Mouse (Mus musculus) thymus, adult 2 months (tissue): Measurements from ENCODE around the gene Epop. TPM values are rescaled to one million over a fixed set of nuclear protein-coding genes. Genes with fewer than 3 reads are reported as not detected.
A peak's percentile ranks its signal among the peaks of the same experiment; 100 is the strongest.
"Not testable (repeated sequence)": the region's sequence is repeated elsewhere in the genome, so short reads cannot be mapped to it uniquely, and the experiment has no call there.

Experiments
- DNase-seq: peaks from one replicate; pipeline ENCODE4 v3.0.0; 2021
- H3K27ac ChIP-seq: fragments of 200-500 bp; 2 replicates; pipeline ENCODE4 v1.5.1; 2012; ENCODE audit warnings: low read length, control low read depth; ENCODE audit not compliant: control insufficient read depth, insufficient read depth
- H3K27me3 ChIP-seq: fragments of 200-500 bp; 2 replicates; pipeline ENCODE4 v1.6.1; 2012; ENCODE audit warnings: mild to moderate bottlenecking, low read length, moderate library complexity, mixed read lengths; ENCODE audit not compliant: control insufficient read depth, insufficient read depth
- H3K36me3 ChIP-seq: fragments of 200-500 bp; 2 replicates; pipeline ENCODE4 v1.6.1; 2012; ENCODE audit warnings: mild to moderate bottlenecking, low read length, moderate library complexity; ENCODE audit not compliant: control insufficient read depth, insufficient read depth
- H3K4me1 ChIP-seq: fragments of 200-500 bp; replicated peaks from 2 replicates; pipeline ENCODE4 v1.6.1; 2012; ENCODE audit warnings: low read length; ENCODE audit not compliant: control insufficient read depth, insufficient read depth
- H3K4me3 ChIP-seq: fragments of 200-500 bp; 2 replicates; pipeline ENCODE4 v1.5.1; 2012; ENCODE audit warnings: mild to moderate bottlenecking, low read length, control low read depth, moderate library complexity; ENCODE audit not compliant: control insufficient read depth, insufficient read depth
- CTCF ChIP-seq: fragments of 200-500 bp; IDR thresholded peaks from 2 replicates; pipeline ENCODE4 v1.5.1; 2012; ENCODE audit warnings: mild to moderate bottlenecking, control low read depth, low read length, moderate library complexity, borderline replicate concordance; ENCODE audit not compliant: control insufficient read depth, poor library complexity, insufficient read depth; ENCODE audit errors: extremely low read depth
- POLR2A ChIP-seq: fragments of 200-500 bp; IDR thresholded peaks from 2 replicates; pipeline ENCODE4 v1.6.1; 2012; ENCODE audit warnings: mild to moderate bottlenecking, low read length, control low read depth, moderate library complexity; ENCODE audit not compliant: control insufficient read depth, poor library complexity, insufficient read depth; ENCODE audit errors: extremely low read depth
- WGBS: fragments of 180-500 bp; shearing (Covaris S2); methylation state at CpG from one replicate; pipeline ENCODE4 v1.1.7; 2018; 5-methylcytosine and 5-hydroxymethylcytosine counted together
- polyA plus RNA-seq: library from polyadenylated mRNA; depleted of rRNA; stranded (reverse); fragments of >200 nt; gene quantifications from 2 replicates; pipeline ENCODE4 v1.2.3, GENCODE M21; 2012

The Epop gene
- polyA plus RNA-seq, 1 experiment: 5.6 TPM

GRCm38 (mm10) chr11:97656269-97656971 lies 26.9 kb upstream of the Epop start:
- DNase-seq: no peak
- Histone ChIP-seq H3K27me3 (no peaks in the 10 kb centered on the region), H3K4me3 (no peak overlapping the region), H3K36me3 (no peaks in the 10 kb centered on the region), H3K4me1 (peaks cover 19% of the 10 kb centered on the region), H3K27ac (no peak overlapping the region)
- TF ChIP-seq CTCF: no peak
- no peak for TF ChIP-seq POLR2A
- 95% methylated on average over 14 of the region's 14 CpGs for WGBS

- no peak for TF ChIP-seq CTCF
- TF ChIP-seq POLR2A: no peak
- Histone ChIP-seq H3K4me1 (peaks cover 4% of the 10 kb centered on the region), H3K36me3 (no peaks in the 10 kb centered on the region), H3K27ac (no peak overlapping the region), H3K4me3 (no peak overlapping the region), H3K27me3 (no peaks in the 10 kb centered on the region)
- WGBS: 98% methylated on average over 2 of the region's 2 CpGs
- no peak for DNase-seq
Measured at GRCm38 (mm10) chr11:97654210-97654609, 24.7 kb upstream of the Epop start.

GRCm38 (mm10) chr11:97653376-97653775 lies 23.9 kb upstream of the Epop start:
- H3K36me3 ChIP-seq, H3K4me1 ChIP-seq, DNase-seq, H3K4me3 ChIP-seq, H3K27me3 ChIP-seq, H3K27ac ChIP-seq: not testable (repeated sequence)
- 95% methylated on average over 11 of the region's 11 CpGs for WGBS

- WGBS: 84% methylated on average over 5 of the region's 5 CpGs
- Histone ChIP-seq H3K27me3 (no peaks in the 10 kb centered on the region), H3K36me3 (no peaks in the 10 kb centered on the region), H3K4me3 (no peak overlapping the region), H3K27ac (no peak overlapping the region), H3K4me1 (no peaks in the 10 kb centered on the region)
- TF ChIP-seq POLR2A (no peak), CTCF (no peak)
- DNase-seq: no peak
Measured at GRCm38 (mm10) chr11:97650341-97650740, 20.8 kb upstream of the Epop start.

GRCm38 (mm10) chr11:97648541-97648940 lies 19.0 kb upstream of the Epop start:
- WGBS: 86% methylated on average over 4 of the region's 4 CpGs
- DNase-seq, H3K4me1 ChIP-seq, H3K36me3 ChIP-seq, H3K27me3 ChIP-seq, H3K27ac ChIP-seq, H3K4me3 ChIP-seq: not testable (repeated sequence)

GRCm38 (mm10) chr11:97644834-97645233 lies 15.3 kb upstream of the Epop start:
- peak; percentile 78 for DNase-seq
- no peak for TF ChIP-seq POLR2A
- TF ChIP-seq CTCF: no peak; the same call in 1 of the 2 replicates

GRCm38 (mm10) chr11:97643380-97644055 lies 14.0 kb upstream of the Epop start:
- Histone ChIP-seq H3K27me3 (no peaks in the 10 kb centered on the region), H3K36me3 (no peaks in the 10 kb centered on the region), H3K4me3 (no peak overlapping the region), H3K27ac (no peak overlapping the region), H3K4me1 (peaks cover 5% of the 10 kb centered on the region; the same call in 1 of the 2 replicates)
- DNase-seq: no peak
- no peak for TF ChIP-seq POLR2A
- TF ChIP-seq CTCF: no peak
- WGBS: 92% methylated on average over 8 of the region's 8 CpGs

More at GRCm38 (mm10) chr11:97644834-97645233, 15.3 kb upstream of the Epop start:
- Histone ChIP-seq H3K36me3 (no peaks in the 10 kb centered on the region), H3K4me1 (peaks cover 5% of the 10 kb centered on the region; the same call in 1 of the 2 replicates), H3K27me3 (no peaks in the 10 kb centered on the region), H3K4me3 (no peak overlapping the region), H3K27ac (no peak overlapping the region)
- WGBS: 12% methylated on average over 6 of the region's 6 CpGs
